Mouse (Mus musculus) hindbrain, embryonic 16.5 days (tissue): ENCODE measurements around the gene Sema3e. TPM values are rescaled to one million over a fixed set of nuclear protein-coding genes. Genes with fewer than 3 reads are reported as not detected.

Source experiments
- ATAC-seq: fragments of 200-750 bp; cut with Nextera tagmentation; 2 replicates; pipeline ENCODE4 v1.8.0; 2017; ENCODE audit warnings: moderate TSS enrichment, moderate library complexity
- H3K27ac ChIP-seq: fragments of 300-500 bp; sonication (generic); 2 replicates; pipeline ENCODE4 v1.5.1; 2014; ENCODE audit warnings: low read depth, mild to moderate bottlenecking, control low read depth, low read length, moderate library complexity
- H3K27me3 ChIP-seq: fragments of 300-500 bp; sonication (generic); replicated peaks from 2 replicates; pipeline ENCODE4 v1.6.1; 2014; ENCODE audit warnings: low read length; ENCODE audit not compliant: control insufficient read depth, insufficient read depth
- H3K36me3 ChIP-seq: fragments of 300-500 bp; sonication (generic); 2 replicates; pipeline ENCODE4 v1.6.1; 2014; ENCODE audit warnings: mild to moderate bottlenecking, low read length, moderate library complexity, mixed read lengths; ENCODE audit not compliant: control insufficient read depth, insufficient read depth
- H3K4me1 ChIP-seq: fragments of 300-500 bp; sonication (generic); 2 replicates; pipeline ENCODE4 v1.6.1; 2014; ENCODE audit warnings: low read depth, low read length; ENCODE audit not compliant: control insufficient read depth, insufficient read depth
- H3K4me2 ChIP-seq: fragments of 300-500 bp; sonication (generic); 2 replicates; pipeline ENCODE4 v1.6.1; 2014; ENCODE audit warnings: mild to moderate bottlenecking, low read length, control low read depth, moderate library complexity
- H3K4me3 ChIP-seq: fragments of 300-500 bp; sonication (generic); 2 replicates; pipeline ENCODE4 v1.5.1; 2014; ENCODE audit warnings: mild to moderate bottlenecking, low read length, control low read depth, moderate library complexity
- H3K9ac ChIP-seq: fragments of 300-500 bp; sonication (generic); 2 replicates; pipeline ENCODE4 v1.6.1; 2014; ENCODE audit warnings: low read depth, mild to moderate bottlenecking, control low read depth, low read length, moderate library complexity
- H3K9me3 ChIP-seq: fragments of 300-500 bp; sonication (generic); 2 replicates; pipeline ENCODE4 v1.6.1; 2014; ENCODE audit warnings: mild to moderate bottlenecking, low read length, moderate library complexity; ENCODE audit not compliant: control insufficient read depth
- WGBS: fragments of 180-500 bp; shearing (Covaris S2); extraction: QIAGEN DNeasy Blood & Tissue Kit; methylation state at CpG from one replicate; pipeline ENCODE4 v1.1.7; 2014; 5-methylcytosine and 5-hydroxymethylcytosine counted together
- polyA plus RNA-seq: library from polyadenylated mRNA; unstranded; fragments of >200 nt; fragmentation: Nextera tagmentation; extraction: Ambion mirVana; gene quantifications from 2 replicates; pipeline ENCODE4 v1.2.1, GENCODE M21; 2015

Sema3e gene
- polyA plus RNA-seq, 1 experiment from 2014 or later = 4.8 TPM

GRCm38 (mm10) chr5:14218677-14219076 lies 193.6 kb downstream of the Sema3e start:
- H3K4me2 ChIP-seq = no peak overlapping the region
- H3K4me1 ChIP-seq = no peaks in the 10 kb centered on the region
- no peaks in the 10 kb centered on the region for H3K36me3 ChIP-seq
- 73% methylated on average over 4 of the region's 4 CpGs for WGBS
- H3K27ac ChIP-seq = no peak overlapping the region
- peak; percentile 70; the same call in 1 of the 2 replicates for ATAC-seq
- no peak overlapping the region for H3K4me3 ChIP-seq
- H3K27me3 ChIP-seq = no peaks in the 10 kb centered on the region
- no peak overlapping the region for H3K9ac ChIP-seq
- H3K9me3 ChIP-seq = no peaks in the 10 kb centered on the region

GRCm38 (mm10) chr5:14224509-14224908 lies 199.4 kb downstream of the Sema3e start:
- WGBS = 93% methylated on average over 6 of the region's 6 CpGs
- no peaks in the 10 kb centered on the region for H3K27me3 ChIP-seq
- H3K9me3 ChIP-seq = no peaks in the 10 kb centered on the region
- no peaks in the 10 kb centered on the region for H3K4me1 ChIP-seq
- no peak overlapping the region for H3K27ac ChIP-seq
- H3K4me3 ChIP-seq = no peak overlapping the region
- no peak for ATAC-seq
- H3K4me2 ChIP-seq = no peak overlapping the region
- no peaks in the 10 kb centered on the region for H3K36me3 ChIP-seq
- no peak overlapping the region for H3K9ac ChIP-seq

- 80% methylated on average over 3 of the region's 3 CpGs for WGBS
- ATAC-seq = no peak
- Histone ChIP-seq H3K27ac (no peak overlapping the region), H3K36me3 (no peaks in the 10 kb centered on the region), H3K9ac (no peak overlapping the region), H3K4me2 (no peak overlapping the region), H3K27me3 (no peaks in the 10 kb centered on the region), H3K4me3 (no peak overlapping the region), H3K4me1 (no peaks in the 10 kb centered on the region), H3K9me3 (no peaks in the 10 kb centered on the region)
Measured at GRCm38 (mm10) chr5:14231027-14231426, 206.0 kb downstream of the Sema3e start.

GRCm38 (mm10) chr5:14252583-14252982 lies 227.5 kb downstream of the Sema3e start:
- H3K4me1 ChIP-seq = no peaks in the 10 kb centered on the region
- no peaks in the 10 kb centered on the region for H3K27me3 ChIP-seq
- no peak for ATAC-seq
- no peak overlapping the region for H3K4me2 ChIP-seq
- no peak overlapping the region for H3K9ac ChIP-seq
- H3K9me3 ChIP-seq = no peaks in the 10 kb centered on the region
- WGBS = 41% methylated on average over 8 of the region's 8 CpGs
- H3K4me3 ChIP-seq = no peak overlapping the region
- no peaks in the 10 kb centered on the region for H3K36me3 ChIP-seq
- no peak overlapping the region for H3K27ac ChIP-seq

- no peaks in the 10 kb centered on the region for H3K27me3 ChIP-seq
- H3K27ac ChIP-seq = no peak overlapping the region
- H3K9ac ChIP-seq = no peak overlapping the region
- H3K36me3 ChIP-seq = no peaks in the 10 kb centered on the region
- H3K4me1 ChIP-seq = no peaks in the 10 kb centered on the region
- H3K9me3 ChIP-seq = no peaks in the 10 kb centered on the region
- H3K4me3 ChIP-seq = no peak overlapping the region
- WGBS = 86% methylated on average over 1 of the region's 1 CpGs
- no peak for ATAC-seq
- H3K4me2 ChIP-seq = no peak overlapping the region
Measured at GRCm38 (mm10) chr5:14253328-14253727, 228.3 kb downstream of the Sema3e start.

- 93% methylated on average over 4 of the region's 4 CpGs for WGBS
- no peak overlapping the region for H3K4me2 ChIP-seq
- H3K27me3 ChIP-seq = no peaks in the 10 kb centered on the region
- no peak overlapping the region for H3K4me3 ChIP-seq
- H3K4me1 ChIP-seq = no peaks in the 10 kb centered on the region
- no peak for ATAC-seq
- H3K9ac ChIP-seq = no peak overlapping the region
- H3K9me3 ChIP-seq = no peaks in the 10 kb centered on the region; the same call in 1 of the 2 replicates
- no peaks in the 10 kb centered on the region for H3K36me3 ChIP-seq
- H3K27ac ChIP-seq = no peak overlapping the region
Measured at GRCm38 (mm10) chr5:14260156-14260555, 235.1 kb downstream of the Sema3e start.

GRCm38 (mm10) chr5:14267400-14267799 lies 242.3 kb downstream of the Sema3e start:
- Histone ChIP-seq H3K27me3 (no peaks in the 10 kb centered on the region), H3K9me3 (no peaks in the 10 kb centered on the region), H3K27ac (no peak overlapping the region), H3K4me2 (no peak overlapping the region), H3K4me1 (no peaks in the 10 kb centered on the region), H3K9ac (no peak overlapping the region), H3K36me3 (no peaks in the 10 kb centered on the region), H3K4me3 (no peak overlapping the region)
- 64% methylated on average over 2 of the region's 2 CpGs for WGBS
- ATAC-seq = no peak

Other genes with a start within 250 kb of the Sema3e start
- not detected in 2 replicates for gene Speer3, start 233.7 kb upstream of the Sema3e start, polyA plus RNA-seq